Mouse (Mus musculus) CH12.LX (cell line): ENCODE results near the gene Mark4. TPM values are rescaled to one million over a fixed set of nuclear protein-coding genes. Genes with fewer than 3 reads are reported as not detected.
A peak's percentile ranks its signal among the peaks of the same experiment; 100 is the strongest.

ENCODE experiments used
- DNase-seq: peaks from one replicate; pipeline ENCODE4 v3.0.0-alpha.2; 2013; ENCODE audit errors: extremely low read depth
- H3K27ac ChIP-seq: 2 replicates; pipeline ENCODE4 v1.5.1; 2012; ENCODE audit warnings: low read depth, mild to moderate bottlenecking, control low read depth, moderate library complexity; ENCODE audit not compliant: insufficient read depth
- H3K27me3 ChIP-seq: replicated peaks from 2 replicates; pipeline ENCODE3; 2012; ENCODE audit warnings: inconsistent platforms
- H3K36me3 ChIP-seq, 2 experiments: replicated peaks in 1 of 2; 2 replicates each; pipeline versions ENCODE3 to v1.6.1; 2012; ENCODE audit warnings: inconsistent platforms in 1 of 2, low read length in 1 of 2, mild to moderate bottlenecking in 1 of 2, mixed read lengths in 1 of 2, moderate library complexity in 1 of 2; ENCODE audit not compliant: control insufficient read depth in 1 of 2, insufficient read depth in 1 of 2
- H3K4me1 ChIP-seq, 2 experiments: 2 replicates each; pipeline ENCODE4 v1.6.1; 2012; ENCODE audit warnings: inconsistent platforms in 1 of 2, moderate library complexity in 1 of 2; ENCODE audit not compliant: insufficient read depth in 2 of 2, control insufficient read depth in 1 of 2
- H3K4me2 ChIP-seq: 2 replicates; pipeline ENCODE4 v1.6.1; 2012; ENCODE audit warnings: low read depth, mild to moderate bottlenecking, control low read depth; ENCODE audit not compliant: poor library complexity, insufficient read depth, severe bottlenecking
- H3K4me3 ChIP-seq, 3 experiments: fragments of 150-350 bp in 1 of 3; sonication (generic) in 1 of 3; replicated peaks in 1 of 3; 2 replicates each; pipeline versions ENCODE3 to v1.5.1; 2011 to 2012; ENCODE audit warnings: low read depth in 2 of 3, low read length in 2 of 3, mild to moderate bottlenecking in 2 of 3, moderate library complexity in 2 of 3, control low read depth in 1 of 3, improper control_type of control experiment in 1 of 3, inconsistent platforms in 1 of 3, mixed read lengths in 1 of 3; ENCODE audit not compliant: poor library complexity in 1 of 3
- H3K79me2 ChIP-seq: replicated peaks from 2 replicates; pipeline ENCODE4 v1.6.1; 2012; ENCODE audit warnings: mild to moderate bottlenecking, moderate library complexity; ENCODE audit not compliant: control insufficient read depth, poor library complexity, insufficient read depth, severe bottlenecking; ENCODE audit errors: extremely low read depth
- H3K9ac ChIP-seq: 2 replicates; pipeline ENCODE4 v1.6.1; 2012; ENCODE audit warnings: low read depth, mild to moderate bottlenecking, control low read depth, moderate library complexity; ENCODE audit not compliant: insufficient read depth
- H3K9me3 ChIP-seq: replicated peaks from 2 replicates; pipeline ENCODE3; 2012; ENCODE audit warnings: low read length, inconsistent platforms, mixed read lengths
- CHD1 ChIP-seq: IDR thresholded peaks from 2 replicates; pipeline ENCODE4 v1.6.1; 2012; ENCODE audit warnings: low read depth, low read length, improper control_type of control experiment, inconsistent platforms
- CHD2 ChIP-seq: IDR thresholded peaks from 2 replicates; pipeline ENCODE4 v1.6.1; 2011; ENCODE audit warnings: low read length, improper control_type of control experiment
- CTCF ChIP-seq, 2 experiments: IDR thresholded peaks in 1 of 2; conservative IDR thresholded peaks in 1 of 2; 2 replicates each; pipeline ENCODE4 v1.5.1; 2011 to 2012; ENCODE audit warnings: low read depth in 2 of 2, low read length in 2 of 2, improper control_type of control experiment in 1 of 2, inconsistent platforms in 1 of 2, mild to moderate bottlenecking in 1 of 2, moderate library complexity in 1 of 2
- E2F4 ChIP-seq: IDR thresholded peaks from 2 replicates; pipeline ENCODE4 v1.6.1; 2011; ENCODE audit warnings: low read depth, low read length, improper control_type of control experiment; ENCODE audit not compliant: insufficient replicate concordance
- ELF1 ChIP-seq: IDR thresholded peaks from 2 replicates; pipeline ENCODE4 v1.6.1; 2014; ENCODE audit warnings: low read depth, mild to moderate bottlenecking, inconsistent platforms, low read length, improper control_type of control experiment
- EP300 ChIP-seq: IDR thresholded peaks from 2 replicates; pipeline ENCODE4 v1.6.1; 2011; ENCODE audit warnings: low read length, improper control_type of control experiment
- ETS1 ChIP-seq: conservative IDR thresholded peaks from 2 replicates; pipeline ENCODE4 v1.6.1; 2012; ENCODE audit warnings: low read depth, mild to moderate bottlenecking, inconsistent platforms, low read length, improper control_type of control experiment, moderate library complexity
- HCFC1 ChIP-seq: IDR thresholded peaks from 2 replicates; pipeline ENCODE4 v1.6.1; 2012; ENCODE audit warnings: low read depth, mild to moderate bottlenecking, inconsistent platforms, low read length, improper control_type of control experiment
- IRF4 ChIP-seq: IDR thresholded peaks from 2 replicates; pipeline ENCODE4 v1.6.1; 2014; ENCODE audit warnings: low read depth, mild to moderate bottlenecking, inconsistent platforms, low read length, improper control_type of control experiment
- JUND ChIP-seq: conservative IDR thresholded peaks from 2 replicates; pipeline ENCODE4 v1.6.1; 2011; ENCODE audit warnings: low read depth, low read length, improper control_type of control experiment
- KAT2A ChIP-seq: IDR thresholded peaks from 2 replicates; pipeline ENCODE4 v1.6.1; 2012; ENCODE audit warnings: low read length, improper control_type of control experiment, inconsistent platforms; ENCODE audit not compliant: insufficient replicate concordance
- MAFK ChIP-seq: IDR thresholded peaks from 2 replicates; pipeline ENCODE4 v1.6.1; 2011; ENCODE audit warnings: low read length, improper control_type of control experiment; ENCODE audit not compliant: insufficient replicate concordance
- MEF2A ChIP-seq: IDR thresholded peaks from 2 replicates; pipeline ENCODE4 v1.6.1; 2014; ENCODE audit warnings: low read depth, mild to moderate bottlenecking, inconsistent platforms, low read length, improper control_type of control experiment, borderline replicate concordance
- MYC ChIP-seq: IDR thresholded peaks from 2 replicates; pipeline ENCODE4 v1.6.1; 2011; ENCODE audit warnings: low read depth, mild to moderate bottlenecking, improper control_type of control experiment, low read length
- POLR2AphosphoS2 ChIP-seq: IDR thresholded peaks from 2 replicates; pipeline ENCODE4 v1.6.1; 2011; ENCODE audit warnings: low read depth, low read length, improper control_type of control experiment
- RAD21 ChIP-seq: IDR thresholded peaks from 2 replicates; pipeline ENCODE4 v1.6.1; 2011; ENCODE audit warnings: low read depth, mild to moderate bottlenecking, low read length, improper control_type of control experiment, moderate library complexity
- RCOR1 ChIP-seq: conservative IDR thresholded peaks from 2 replicates; pipeline ENCODE4 v1.6.1; 2012; ENCODE audit warnings: low read depth, mild to moderate bottlenecking, inconsistent platforms, low read length, improper control_type of control experiment
- SMC3 ChIP-seq: IDR thresholded peaks from 2 replicates; pipeline ENCODE4 v1.6.1; 2011; ENCODE audit warnings: low read depth, low read length, improper control_type of control experiment
- UBTF ChIP-seq: IDR thresholded peaks from 2 replicates; pipeline ENCODE4 v1.6.1; 2012; ENCODE audit warnings: low read depth, mild to moderate bottlenecking, inconsistent platforms, low read length, improper control_type of control experiment, moderate library complexity
- USF1 ChIP-seq: IDR thresholded peaks from 2 replicates; pipeline ENCODE4 v1.6.1; 2014; ENCODE audit warnings: low read depth, mild to moderate bottlenecking, inconsistent platforms, low read length, improper control_type of control experiment
- ZC3H11A ChIP-seq: IDR thresholded peaks from 2 replicates; pipeline ENCODE4 v1.6.1; 2012; ENCODE audit warnings: low read depth, mild to moderate bottlenecking, inconsistent platforms, low read length, improper control_type of control experiment
- ZKSCAN1 ChIP-seq: IDR thresholded peaks from 2 replicates; pipeline ENCODE4 v1.6.1; 2012; ENCODE audit warnings: low read depth, inconsistent platforms, low read length, improper control_type of control experiment, borderline replicate concordance
- ZNF384 ChIP-seq: IDR thresholded peaks from 2 replicates; pipeline ENCODE4 v1.6.1; 2012; ENCODE audit warnings: low read depth, low read length, improper control_type of control experiment, inconsistent platforms
- dilution Hi-C: fragments of 300-500 bp; cut with MboI; formaldehyde crosslinking; loops from 2 replicates; pipeline ENCODE4 v1.14.3; 2020; ENCODE audit warnings: low sequenced_read_pairs; ENCODE audit not compliant: extremely low pct_unique_long_range_greater_than_20kb, extremely low pct_ligation_motif_present
- in situ Hi-C: fragments of 300-500 bp; cut with MboI; formaldehyde crosslinking; loops from 3 replicates; pipeline ENCODE4 v1.14.3; 2019; ENCODE audit warnings: low sequenced_read_pairs, low pct_ligation_motif_present, low pct_unique_long_range_greater_than_20kb, mixed read lengths
- polyA plus RNA-seq: library from polyadenylated mRNA; unstranded; fragments of >175 nt; gene quantifications from 2 replicates; pipeline ENCODE4 v1.2.1, GENCODE M21; 2012; ENCODE audit warnings: low read depth; ENCODE audit not compliant: insufficient read length
- total RNA-seq, 2 experiments: library from RNA; depleted of rRNA; stranded (reverse); fragments of 300-350 nt in 1 of 2; fragments of >200 nt in 1 of 2; gene quantifications; 2 replicates each; pipeline ENCODE4 v1.2.3; 2012 to 2014

Mark4 gene
- total and polyA plus RNA-seq, 3 experiments, result 1.7 to 11.9 (median 7.3) TPM

GRCm38 (mm10) chr7:19461488-19461887 lies 2.9 kb upstream of the Mark4 start:
- H3K36me3 ChIP-seq, result peaks cover 0 to 4% of the 10 kb centered on the region in 2 experiments
- no peaks in the 10 kb centered on the region for H3K79me2 ChIP-seq
- no peaks in the 10 kb centered on the region for H3K9me3 ChIP-seq
- in situ Hi-C loops (no loop called here), dilution Hi-C loops (no loop called here)
- no peak overlapping the region for H3K27ac ChIP-seq
- H3K4me1 ChIP-seq, result peaks cover 5 to 26% of the 10 kb centered on the region in 2 experiments
- peaks cover 35% of the 10 kb centered on the region for H3K27me3 ChIP-seq
- no peak overlapping the region for H3K9ac ChIP-seq
- 0 out of 2 replicates have a peak overlapping the region, but pooled peaks have one; percentile 35 for H3K4me2 ChIP-seq
- no peak overlapping the region for H3K4me3 ChIP-seq
- no peak for TF ChIP-seq KAT2A
- TF ChIP-seq CTCF (conservative IDR thresholded peaks at IDR 0.05 in 1 of 2, IDR thresholded peaks at IDR 0.05 in 1 of 2; ENCODE audit: low read depth in 2 of 2, low read length in 2 of 2), result peak; percentile 87 to 98
- TF ChIP-seq MAFK, result 0 out of 2 replicates have a peak, but pooled peaks have one; percentile 17
- peak; percentile 74 for TF ChIP-seq EP300
- TF ChIP-seq ZC3H11A, result no peak
- TF ChIP-seq RAD21, result peak; percentile 65
- TF ChIP-seq SMC3, result peak; percentile 79
- peak; percentile 86 for TF ChIP-seq IRF4
- DNase-seq, result peak; percentile 80

GRCm38 (mm10) chr7:19460500-19460899 lies 1.9 kb upstream of the Mark4 start:
- TF ChIP-seq POLR2AphosphoS2, result no peak
- no peak for TF ChIP-seq ZKSCAN1
- no peak for TF ChIP-seq ETS1
- TF ChIP-seq ZNF384, result no peak
- TF ChIP-seq RAD21, result no peak
- TF ChIP-seq MAFK, result no peak
- no peak for TF ChIP-seq UBTF
- TF ChIP-seq JUND, result no peak
- no peak for TF ChIP-seq SMC3
- TF ChIP-seq IRF4, result no peak
- no peak for TF ChIP-seq RCOR1
- no peak for TF ChIP-seq HCFC1
- no peak for TF ChIP-seq MYC
- no peak for TF ChIP-seq MEF2A
- TF ChIP-seq ELF1, result no peak
- TF ChIP-seq USF1, result no peak
- TF ChIP-seq E2F4, result no peak
- TF ChIP-seq CHD2, result no peak
- TF ChIP-seq CHD1, result no peak
- TF ChIP-seq, all 38 proteins: peak for 0
- Histone ChIP-seq H3K27ac (no peak overlapping the region), H3K4me1 (peaks cover 5 to 27% of the 10 kb centered on the region in 2 experiments), H3K4me2 (no peak overlapping the region), H3K4me3 (no peak overlapping the region), H3K36me3 (peaks cover 0 to 14% of the 10 kb centered on the region in 2 experiments), H3K9me3 (no peaks in the 10 kb centered on the region), H3K27me3 (peaks cover 26% of the 10 kb centered on the region), H3K79me2 (no peaks in the 10 kb centered on the region), H3K9ac (no peak overlapping the region)
- no peak for DNase-seq
- dilution Hi-C loops (no loop called here), in situ Hi-C loops (no loop called here)
